Mouse (Mus musculus): ENCODE results near the gene Retsat. TPM values are rescaled to one million over a fixed set of nuclear protein-coding genes. Genes with fewer than 3 reads are reported as not detected.

The Retsat gene
- 55.1 and 64.5 TPM in 2 replicates for polyA plus RNA-seq (2012; rRNA removed)

DNA sequence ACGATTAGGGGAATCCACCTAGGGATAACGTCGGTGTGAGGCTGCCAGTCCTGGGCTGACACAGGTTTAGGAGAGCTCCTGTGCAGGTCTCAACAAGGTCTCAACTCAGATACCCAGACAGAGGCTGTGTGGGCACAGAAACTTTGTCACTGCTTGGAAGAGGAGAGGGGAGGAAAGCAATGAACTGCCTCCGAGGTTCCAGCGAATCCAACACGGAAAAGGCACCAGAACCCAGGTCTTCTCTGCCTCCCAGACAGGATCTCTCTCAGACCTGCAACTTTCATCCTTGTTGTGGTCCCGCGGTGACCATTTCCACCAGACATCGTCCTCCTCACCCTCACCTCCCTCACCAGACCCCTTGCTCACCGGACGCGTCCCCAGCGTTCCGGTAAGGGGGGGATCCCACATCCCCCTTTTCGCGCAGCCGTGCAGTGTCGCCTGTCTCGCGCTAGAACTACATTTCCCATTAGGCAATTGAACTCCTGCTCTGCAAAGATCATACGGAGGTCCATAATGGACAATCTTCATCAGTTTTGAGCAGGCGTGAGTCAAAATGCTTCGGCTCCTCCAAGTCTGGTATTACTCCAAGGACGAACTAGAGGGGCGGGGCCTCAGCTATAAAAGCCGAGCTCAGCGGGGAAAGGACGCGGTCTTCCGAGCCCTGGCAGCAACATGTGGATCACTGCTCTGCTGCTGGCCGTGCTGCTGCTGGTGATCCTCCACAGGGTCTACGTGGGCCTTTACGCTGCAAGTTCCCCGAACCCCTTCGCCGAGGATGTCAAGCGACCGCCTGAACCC lies at the start of gene Retsat, which contains the start of gene Elmod3:
Retsat (plus strand) TSS at position 520 of the 798 bp plus-strand sequence.
Elmod3 (minus strand) TSS at position 458 of the 798 bp plus-strand sequence.
- peak; percentile 98 for DNase-seq (ENCODE audit: low read depth)

DNA sequence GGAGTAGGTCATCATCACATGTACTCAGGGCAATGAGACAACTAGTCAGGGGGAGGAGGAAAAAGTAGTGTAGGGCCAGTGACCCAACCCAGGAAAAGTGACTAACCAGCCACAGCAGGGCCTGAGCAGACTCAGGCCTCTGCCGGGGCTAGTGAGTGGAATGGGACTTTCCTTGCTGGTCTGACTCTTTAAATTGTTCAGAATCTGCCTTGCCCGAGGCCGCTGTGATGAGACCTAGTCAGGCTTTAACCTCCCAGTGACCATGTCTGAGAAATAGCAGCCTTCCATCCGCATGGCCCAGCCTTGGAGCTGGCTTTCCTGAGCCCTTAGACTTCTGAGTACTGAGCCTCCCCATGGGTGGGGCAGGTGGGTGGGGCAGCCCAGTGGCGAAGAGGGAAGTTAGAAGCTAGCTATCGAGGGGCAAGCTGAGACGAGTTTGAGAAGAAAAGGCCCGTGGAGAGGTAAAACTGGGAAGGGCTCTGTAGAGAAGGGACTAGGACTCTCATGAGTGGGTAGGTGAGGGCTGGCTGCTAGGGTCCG lies 49.2 kb upstream of the Retsat start:
- DNase-seq (ENCODE audit: low read depth), result no peak

DNA sequence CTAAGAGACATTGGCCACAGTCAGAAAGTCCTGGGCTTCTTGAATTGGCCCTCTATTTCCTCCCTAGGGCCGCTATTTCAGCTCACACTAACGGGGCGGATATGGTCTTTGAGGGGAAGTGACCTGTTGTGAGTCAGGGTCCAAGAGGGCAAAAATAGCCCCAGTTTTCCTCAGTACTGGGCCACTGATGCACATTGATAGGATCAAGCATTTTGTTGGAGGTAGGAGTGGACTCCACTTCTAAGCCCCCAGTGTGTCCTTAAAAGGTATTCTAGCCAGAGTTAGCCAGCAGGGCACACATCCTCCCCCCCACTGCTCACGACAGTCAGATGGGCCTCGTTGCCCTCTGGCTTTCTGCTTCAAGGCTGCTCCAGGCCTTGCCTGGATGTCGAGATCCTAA lies 48.2 kb upstream of the Retsat start:
- DNase-seq (ENCODE audit: low read depth), result no peak

DNA sequence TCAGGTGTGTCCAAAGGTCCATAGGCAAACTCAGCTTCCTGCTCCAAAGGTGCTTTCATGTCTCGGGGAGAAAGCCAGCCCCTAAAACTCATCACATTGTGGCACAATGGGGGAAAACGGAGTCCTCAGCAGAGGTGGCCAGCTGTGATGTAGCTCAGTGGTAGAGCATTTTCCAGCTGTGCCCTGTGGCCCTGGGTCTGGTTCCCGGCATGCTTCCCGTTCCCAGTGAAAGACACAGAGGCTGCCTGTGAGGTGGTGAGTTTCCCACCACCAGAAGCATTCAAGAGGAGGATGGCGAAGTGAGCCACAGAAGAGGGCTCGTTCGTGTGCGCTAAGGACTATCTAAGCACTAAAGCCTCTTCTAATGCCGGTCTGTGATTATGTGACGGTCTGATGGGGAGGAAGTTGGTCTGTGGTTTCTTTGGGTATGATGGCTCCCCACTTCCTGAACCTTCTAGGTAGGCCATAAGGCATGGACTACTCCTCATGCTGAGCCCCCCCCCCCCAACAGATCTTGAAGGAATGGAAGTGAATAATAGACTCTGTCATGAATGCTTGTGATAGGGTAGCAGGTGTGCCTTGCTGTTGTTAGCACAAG lies 47.7 kb upstream of the Retsat start:
- no peak for DNase-seq (ENCODE audit: low read depth)

DNA sequence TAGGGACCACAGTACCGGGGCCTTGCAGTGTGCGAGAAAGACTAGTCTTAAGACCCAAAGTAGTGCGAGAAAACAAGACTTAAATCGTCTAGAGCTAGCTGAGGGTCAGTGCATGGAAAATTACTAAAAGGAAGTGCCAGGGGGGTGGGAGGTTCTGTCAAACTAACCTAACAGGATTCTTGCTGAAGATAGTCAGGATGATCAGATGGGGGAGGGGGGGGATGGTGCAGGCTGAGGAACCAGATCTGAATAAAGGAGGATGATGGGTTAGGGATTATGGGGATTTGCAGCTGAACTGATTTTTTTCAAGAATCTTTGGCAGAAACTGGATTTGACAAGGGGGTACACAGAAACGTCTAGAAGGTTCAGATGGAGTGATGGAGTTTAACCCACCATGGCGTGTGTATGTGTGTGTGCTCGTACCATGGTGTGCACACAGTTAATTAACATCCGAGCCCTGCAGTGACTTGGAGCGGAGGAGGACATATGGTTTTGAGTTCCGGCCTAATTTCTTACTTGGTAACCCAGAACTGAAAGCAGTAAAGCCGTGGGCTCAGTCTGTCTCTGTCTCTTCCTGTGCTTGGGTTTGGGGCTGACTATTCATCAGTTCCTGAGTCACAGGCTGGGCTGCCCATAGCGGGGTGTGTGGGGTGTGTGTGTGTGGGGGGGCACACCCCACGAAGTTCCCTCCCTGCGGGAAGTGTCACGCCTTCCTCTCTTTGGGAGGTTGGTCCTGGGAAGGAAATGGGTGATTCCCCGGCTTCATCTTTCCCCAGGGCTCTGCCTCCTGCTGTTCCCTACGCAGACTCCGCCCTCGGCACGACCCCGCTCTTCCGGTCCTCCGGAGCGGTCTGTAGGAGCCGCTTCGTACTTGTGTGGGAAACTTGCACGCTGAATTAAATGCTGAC lies 45.9 kb upstream of the Retsat start:
- DNase-seq (ENCODE audit: low read depth), result no peak

DNA sequence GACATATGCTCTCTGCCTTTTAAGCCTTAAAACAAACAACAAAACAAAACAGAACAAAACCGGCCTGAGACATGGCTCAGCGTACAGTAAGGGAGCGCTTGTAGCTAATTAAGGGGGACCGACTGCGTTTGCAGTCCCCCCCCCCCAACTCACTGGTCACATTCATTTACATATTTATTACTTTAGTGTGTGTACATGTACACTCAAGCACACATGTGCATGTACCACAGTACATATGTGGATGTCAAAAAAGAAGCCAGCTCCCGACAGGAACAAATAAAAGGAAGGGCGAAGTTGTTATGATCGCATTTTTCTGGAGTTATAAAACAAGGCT lies 45.2 kb upstream of the Retsat start:
- no peak for DNase-seq (ENCODE audit: low read depth)

DNA sequence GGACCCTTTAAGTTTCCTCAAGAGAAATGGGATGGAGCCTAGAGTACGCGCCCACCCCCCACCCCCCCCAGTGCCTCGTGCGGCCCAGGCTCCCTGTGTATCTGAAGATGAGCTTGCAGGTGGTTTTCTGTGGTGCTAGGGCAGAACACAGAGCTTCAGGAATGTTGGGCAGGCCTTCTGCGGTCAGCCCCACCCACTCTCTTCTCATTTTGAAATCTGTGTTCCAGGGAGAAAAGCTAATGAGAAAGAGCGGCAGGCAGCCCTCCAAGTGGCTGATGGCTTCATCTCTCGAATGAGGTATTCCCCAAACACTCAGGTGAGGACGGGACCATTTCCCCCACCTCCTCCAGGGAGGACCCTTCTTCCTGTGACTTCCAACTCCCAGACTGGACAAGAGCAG lies 37.5 kb upstream of the Retsat start:
- DNase-seq (ENCODE audit: low read depth), result no peak

DNA sequence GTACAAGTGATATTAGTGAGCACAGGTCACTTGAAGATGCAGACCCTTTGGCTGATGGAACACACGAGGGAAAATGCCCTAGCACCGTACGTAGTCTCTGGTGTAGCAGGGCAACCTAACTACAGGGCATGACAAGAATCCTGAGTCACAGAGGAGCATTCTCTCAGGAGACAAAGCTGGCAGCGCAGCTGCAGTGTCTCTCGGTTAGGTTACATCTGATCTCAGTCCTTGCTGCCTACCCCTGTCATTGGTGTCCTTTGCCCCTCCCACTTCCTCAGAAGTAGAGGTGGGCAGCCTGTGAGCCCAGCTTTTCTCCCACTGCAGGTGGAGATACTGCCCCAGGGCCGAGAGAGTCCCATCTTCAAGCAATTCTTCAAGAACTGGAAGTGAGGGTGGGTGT lies 35.8 kb upstream of the Retsat start:
- no peak for DNase-seq (ENCODE audit: low read depth)

DNA sequence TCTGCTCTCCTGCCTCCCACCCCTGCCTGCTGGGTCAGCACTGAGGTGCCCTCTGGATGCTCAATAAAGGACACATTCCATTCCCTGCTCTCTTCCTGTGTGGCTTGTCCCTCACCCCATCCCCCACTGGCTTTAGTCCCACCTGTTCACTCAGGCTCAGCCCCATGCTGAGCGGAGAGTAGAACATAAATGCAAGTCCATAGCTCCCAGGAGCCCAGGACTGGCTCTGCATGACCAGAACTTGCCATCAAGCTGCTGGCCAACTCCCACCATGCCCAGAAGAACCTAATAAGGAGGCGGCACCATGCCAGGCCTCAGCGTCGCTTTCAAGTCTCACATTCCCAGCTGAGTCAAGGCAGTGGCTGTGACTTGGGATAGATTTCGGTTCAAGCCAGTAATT lies 35.4 kb upstream of the Retsat start:
- DNase-seq (ENCODE audit: low read depth), result no peak

DNA sequence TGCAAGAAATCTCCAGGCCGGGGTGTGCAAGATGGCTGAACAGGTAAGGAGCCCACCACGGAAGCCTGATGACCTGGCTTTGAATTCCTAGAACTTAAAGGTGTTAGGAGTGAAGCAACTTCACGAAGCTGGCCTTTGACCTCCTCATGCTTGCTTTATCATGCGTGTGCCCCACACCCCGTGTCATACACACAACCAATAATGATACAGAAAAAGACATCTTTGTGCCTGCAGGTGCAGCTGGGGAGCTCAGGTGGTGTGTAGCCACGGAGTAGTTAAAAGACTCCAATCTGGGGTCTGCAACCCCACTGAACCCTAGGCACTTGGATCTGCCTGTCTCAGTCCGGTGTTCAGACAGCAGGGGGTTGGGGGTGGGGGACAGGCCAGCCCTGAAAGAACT lies 32.8 kb upstream of the Retsat start:
- DNase-seq (ENCODE audit: low read depth), result no peak

DNA sequence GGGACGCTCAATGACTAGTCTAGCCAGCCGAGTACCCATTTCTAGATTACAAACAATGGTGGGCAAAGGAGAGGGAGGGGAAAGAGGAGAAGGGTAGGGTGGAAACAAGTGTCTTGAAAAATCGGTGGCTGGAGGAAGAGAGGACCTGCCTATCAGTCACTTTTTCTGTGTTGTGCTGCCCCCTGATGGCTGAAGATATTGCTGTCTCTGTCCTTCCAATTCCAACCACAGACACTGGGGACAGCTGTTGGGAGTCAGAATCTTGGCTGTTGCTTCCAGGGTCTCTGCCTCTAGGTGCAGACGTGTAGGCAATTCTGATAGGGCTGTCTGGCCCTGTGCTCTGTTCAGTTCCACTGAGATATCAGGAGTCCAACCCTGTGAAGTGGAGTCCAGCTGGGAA lies 32.2 kb upstream of the Retsat start:
- no peak for DNase-seq (ENCODE audit: low read depth)

DNA sequence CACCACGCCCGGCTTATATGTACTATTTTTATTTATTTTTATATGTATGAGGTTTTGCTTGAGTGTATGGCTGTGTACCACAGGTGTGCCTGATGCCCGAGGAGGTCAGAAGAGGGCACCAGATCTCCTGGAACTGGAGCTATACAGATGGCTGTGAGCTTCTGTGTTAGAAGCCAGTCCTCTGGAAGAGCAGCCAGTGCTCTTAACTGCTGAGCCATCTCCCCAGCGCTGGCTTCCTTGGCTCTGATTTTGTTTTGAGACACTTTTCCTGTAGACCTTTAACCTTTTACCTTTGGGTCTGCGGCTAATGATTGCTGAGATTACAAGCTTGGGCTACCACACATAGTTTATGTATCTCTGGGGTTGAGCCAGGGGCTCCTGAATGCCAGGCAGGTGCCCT lies 30.8 kb upstream of the Retsat start:
- no peak for DNase-seq (ENCODE audit: low read depth)

DNA sequence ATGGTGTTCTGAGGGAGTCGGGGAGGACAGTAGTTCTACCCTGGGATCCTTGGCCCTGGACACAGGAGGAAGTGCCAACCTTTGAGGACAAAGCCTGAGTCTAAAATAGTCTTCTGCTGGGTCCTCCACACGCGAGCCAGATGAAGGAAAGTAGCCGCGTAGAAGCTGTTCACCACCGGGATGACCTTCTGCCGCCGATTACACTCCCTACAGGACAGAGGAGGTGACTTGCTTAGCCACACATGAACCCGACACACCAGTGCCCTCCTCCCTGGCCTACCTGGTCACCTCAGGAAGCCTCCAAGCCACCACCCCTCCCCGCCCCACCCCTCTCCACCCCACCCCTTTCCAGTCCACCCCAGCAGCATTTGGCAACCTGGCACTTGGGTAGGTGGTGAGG lies 29.5 kb upstream of the Retsat start:
- no peak for DNase-seq (ENCODE audit: low read depth)

DNA sequence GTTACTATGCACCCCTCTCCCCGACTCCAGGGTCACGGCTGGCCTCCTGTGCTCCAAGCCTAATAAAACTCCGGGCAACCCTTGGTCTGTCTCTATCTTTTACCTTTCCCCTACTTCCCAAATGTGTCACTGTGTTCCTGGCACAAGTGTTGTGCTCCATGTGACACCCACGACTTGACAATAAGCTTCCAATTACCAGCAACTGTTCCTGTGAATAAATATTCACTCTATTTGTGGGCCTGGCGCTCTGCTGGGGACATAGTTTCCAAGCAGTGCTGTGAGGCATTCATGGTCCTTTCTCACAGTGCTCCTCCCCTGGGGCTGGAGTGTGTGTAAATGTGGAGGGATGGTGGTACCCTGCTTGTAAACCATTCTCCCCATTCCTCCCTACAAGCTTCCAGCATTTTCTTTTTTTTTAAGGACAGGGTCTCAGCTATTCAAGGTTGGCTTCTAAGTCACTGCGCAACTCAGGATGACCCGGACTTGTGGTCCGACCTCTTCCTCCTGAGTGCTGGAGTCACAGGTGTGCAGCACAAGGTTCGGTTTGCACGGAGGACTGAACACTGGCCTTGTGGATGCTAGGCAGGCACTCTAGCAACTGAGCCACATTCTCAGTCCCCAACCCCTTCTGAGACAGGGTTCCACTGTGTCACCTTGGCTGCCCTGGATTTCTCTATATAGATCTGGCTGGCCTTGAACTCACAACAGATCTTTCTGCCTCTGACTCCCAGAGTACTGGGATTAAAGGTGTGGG lies 27.5 kb upstream of the Retsat start:
- DNase-seq (ENCODE audit: low read depth), result no peak

DNA sequence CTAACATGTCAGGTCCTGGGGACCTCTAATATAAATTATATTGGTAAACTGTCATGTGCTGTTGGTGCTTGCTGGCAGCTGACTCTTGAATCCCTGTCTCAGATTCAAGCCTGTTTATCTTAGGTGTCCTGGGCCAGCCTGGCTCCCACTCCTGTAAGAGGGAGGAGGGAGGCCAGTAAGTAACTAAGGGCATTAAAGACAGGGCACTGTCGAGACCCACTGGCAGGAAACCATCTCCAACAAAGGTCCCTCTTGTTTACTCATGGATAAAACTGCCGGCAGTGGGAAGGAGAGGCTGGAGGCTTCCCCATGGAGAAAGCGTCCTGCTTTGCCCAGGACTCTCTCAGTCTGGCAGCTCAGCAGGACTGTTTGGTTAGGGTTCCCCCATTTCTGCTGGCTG lies 26.4 kb upstream of the Retsat start:
- DNase-seq (ENCODE audit: low read depth), result no peak

DNA sequence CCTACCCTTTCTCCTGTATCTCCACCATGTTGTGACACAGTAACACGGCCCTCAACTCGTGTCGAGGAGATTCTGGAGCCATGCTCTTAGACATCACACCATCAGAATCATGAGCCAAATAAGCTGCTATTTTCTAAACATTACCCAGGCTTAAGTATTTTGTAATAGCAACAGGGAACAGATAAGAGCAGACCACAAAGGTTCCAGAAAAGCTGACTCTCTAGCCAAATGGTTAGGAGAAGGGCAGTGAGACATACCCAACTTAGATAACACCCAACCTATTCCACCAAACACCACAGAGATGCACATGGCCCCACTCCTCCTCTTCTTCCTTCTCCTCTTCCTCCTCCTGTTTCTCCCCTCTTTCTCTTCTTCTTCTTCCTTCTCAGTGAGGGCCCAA lies 22.2 kb upstream of the Retsat start:
- no peak for DNase-seq (ENCODE audit: low read depth)

DNA sequence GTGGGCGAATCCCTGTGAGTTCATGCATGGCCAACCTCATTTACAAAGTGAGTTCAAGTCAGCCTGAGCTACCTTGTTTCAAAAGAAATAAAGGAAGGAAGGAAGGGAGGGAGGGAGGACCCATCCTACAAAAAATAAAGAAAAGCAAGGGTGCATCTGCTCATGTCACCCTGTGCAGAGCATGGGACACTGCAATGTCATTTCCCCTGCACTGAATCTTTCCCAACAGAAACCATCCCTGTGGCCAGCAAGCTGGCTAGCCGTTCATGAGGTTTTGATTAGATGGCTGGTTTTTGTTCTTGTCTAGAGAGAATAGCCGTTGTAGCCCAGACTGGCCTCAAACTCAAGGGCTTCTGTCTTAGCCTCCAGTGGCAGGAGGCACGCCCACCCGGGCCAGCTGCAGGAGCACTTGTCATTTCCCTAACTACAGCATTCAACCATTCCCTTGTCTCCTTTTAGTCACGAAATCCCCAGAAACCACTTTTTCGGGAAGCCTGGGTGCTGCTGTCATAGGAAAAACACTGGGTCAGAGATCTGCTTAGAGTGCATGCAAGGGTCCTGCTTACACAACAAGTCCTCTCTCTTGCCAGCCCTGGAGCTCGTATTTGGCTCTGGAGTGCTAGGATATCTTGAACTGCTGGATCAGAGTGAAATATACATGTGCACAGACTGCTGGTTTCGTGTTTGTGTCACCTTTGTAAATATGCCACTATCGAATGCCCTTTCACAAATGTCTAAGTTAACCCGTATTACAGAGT lies 16.5 kb upstream of the Retsat start:
- no peak for DNase-seq (ENCODE audit: low read depth)

DNA sequence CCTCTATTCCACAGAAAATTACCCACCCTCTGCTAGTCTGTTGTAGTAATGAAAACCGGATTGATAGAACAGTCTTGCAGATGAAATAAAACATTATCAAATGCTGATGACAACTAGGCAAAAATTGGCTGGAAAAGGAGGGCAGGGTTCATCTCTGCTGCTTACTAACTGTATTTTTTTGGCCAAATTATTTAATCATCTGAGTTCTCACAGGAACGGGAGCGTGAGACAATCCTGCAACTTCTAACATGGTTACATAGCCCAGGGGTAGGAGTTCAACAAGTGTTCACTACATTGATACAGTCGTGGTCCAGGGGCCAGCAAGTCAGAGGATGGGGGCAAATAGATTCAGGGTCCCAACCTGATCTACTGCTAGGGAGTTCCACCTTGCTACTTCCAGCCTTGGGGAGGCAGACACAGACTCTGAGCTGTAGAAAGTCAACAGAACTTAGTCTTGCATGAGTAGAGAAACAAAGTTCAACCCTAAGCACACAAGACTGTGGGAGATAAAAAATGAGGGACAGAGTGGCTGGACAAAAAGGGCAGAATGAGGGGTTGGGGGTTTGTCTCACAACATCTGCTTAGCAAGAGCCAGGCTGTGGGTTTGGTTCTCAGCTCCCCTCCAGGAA lies 14.9 kb upstream of the Retsat start:
- no peak for DNase-seq (ENCODE audit: low read depth)

DNA sequence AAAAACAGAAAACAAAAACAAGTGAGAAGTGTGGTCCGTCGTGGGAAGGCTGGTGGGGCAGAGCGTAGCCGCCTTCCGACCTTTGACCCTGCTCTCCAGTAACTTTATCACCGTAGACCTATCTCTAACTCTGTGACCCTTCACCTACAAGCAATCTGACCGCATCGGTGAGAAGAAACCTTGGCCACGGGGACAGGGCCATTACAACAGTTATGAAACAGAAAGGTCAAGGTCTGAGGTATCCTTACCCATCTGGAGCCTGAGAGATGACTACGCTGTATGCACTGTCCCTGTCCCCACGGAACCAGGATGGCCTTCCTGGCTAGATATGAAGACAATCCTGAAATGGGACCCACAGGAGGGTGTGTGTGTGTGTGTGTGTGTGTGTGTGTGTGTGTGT lies 14.1 kb upstream of the Retsat start:
- no peak for DNase-seq (ENCODE audit: low read depth)

DNA sequence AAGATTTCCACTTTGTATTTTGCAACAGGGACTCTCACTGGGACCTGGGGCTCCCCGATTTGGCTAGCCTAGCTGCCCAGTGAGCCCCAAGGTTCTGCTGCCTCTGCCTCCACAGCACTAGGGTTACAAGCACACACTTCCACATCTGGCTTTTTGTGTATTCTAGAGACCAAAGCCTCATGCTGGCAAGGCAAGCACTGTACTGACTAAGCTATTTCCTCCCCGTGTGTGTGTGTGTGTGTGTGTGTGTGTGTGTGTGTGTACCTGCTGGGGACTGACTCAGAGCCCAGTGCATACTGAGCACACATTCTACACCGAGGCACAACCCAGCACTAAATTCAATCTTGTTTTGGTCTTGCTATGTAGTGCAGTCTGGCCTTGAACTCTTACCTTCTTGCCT lies 11.6 kb upstream of the Retsat start:
- no peak for DNase-seq (ENCODE audit: low read depth)
